Mouse (Mus musculus): Measurements from ENCODE around the gene Sap30bp. TPM values are rescaled to one million over a fixed set of nuclear protein-coding genes. Genes with fewer than 3 reads are reported as not detected.

Sap30bp gene
- polyA plus RNA-seq, 1 experiment: 51.1 TPM

GRCm38 (mm10) chr11:115954712-115955111, 21.6 kb downstream of the Sap30bp start:
- Histone ChIP-seq H3K4me3 (ENCODE audit: low read depth, low read length) (no peak overlapping the region), H3K27ac (ENCODE audit: insufficient read depth, low read length) (no peak overlapping the region), H3K4me1 (ENCODE audit: control insufficient read depth, insufficient read depth, low read length) (no peaks in the 10 kb centered on the region), H3K27me3 (ENCODE audit: control insufficient read depth, insufficient read depth, low read length, poor library complexity, severe bottlenecking) (no peaks in the 10 kb centered on the region), H3K9ac (ENCODE audit: low read depth, poor library complexity, severe bottlenecking) (no peak overlapping the region), H3K9me3 (replicated peaks; ENCODE audit: control insufficient read depth, insufficient read depth, low read length, poor library complexity, severe bottlenecking) (no peaks in the 10 kb centered on the region), H3K36me3 (ENCODE audit: control insufficient read depth, insufficient read depth, low read length, poor library complexity, severe bottlenecking) (peaks cover 27% of the 10 kb centered on the region)
- TF ChIP-seq POLR2A (IDR thresholded peaks at IDR 0.05; ENCODE audit: insufficient read depth, low read length): no peak
- TF ChIP-seq EP300 (IDR thresholded peaks at IDR 0.05; ENCODE audit: insufficient read depth, low read depth, low read length): no peak
- TF ChIP-seq CTCF (IDR thresholded peaks at IDR 0.05; ENCODE audit: low read depth, low read length): no peak

- Histone ChIP-seq H3K27me3 (ENCODE audit: control insufficient read depth, insufficient read depth, low read length, poor library complexity, severe bottlenecking) (no peaks in the 10 kb centered on the region), H3K4me1 (ENCODE audit: control insufficient read depth, insufficient read depth, low read length) (no peaks in the 10 kb centered on the region), H3K4me3 (ENCODE audit: low read depth, low read length) (no peak overlapping the region), H3K27ac (ENCODE audit: insufficient read depth, low read length) (no peak overlapping the region; the same call in 1 of the 2 replicates), H3K36me3 (ENCODE audit: control insufficient read depth, insufficient read depth, low read length, poor library complexity, severe bottlenecking) (peaks cover 24% of the 10 kb centered on the region), H3K9ac (ENCODE audit: low read depth, poor library complexity, severe bottlenecking) (no peak overlapping the region), H3K9me3 (replicated peaks; ENCODE audit: control insufficient read depth, insufficient read depth, low read length, poor library complexity, severe bottlenecking) (no peaks in the 10 kb centered on the region)
- TF ChIP-seq CTCF (IDR thresholded peaks at IDR 0.05; ENCODE audit: low read depth, low read length) (no peak), EP300 (IDR thresholded peaks at IDR 0.05; ENCODE audit: insufficient read depth, low read depth, low read length) (no peak), POLR2A (IDR thresholded peaks at IDR 0.05; ENCODE audit: insufficient read depth, low read length) (no peak)
Measured at GRCm38 (mm10) chr11:115955195-115955858, 22.2 kb downstream of the Sap30bp start.

GRCm38 (mm10) chr11:115956453-115956852, 23.4 kb downstream of the Sap30bp start:
- H3K4me1 ChIP-seq (ENCODE audit: control insufficient read depth, insufficient read depth, low read length): no peaks in the 10 kb centered on the region
- TF ChIP-seq POLR2A (IDR thresholded peaks at IDR 0.05; ENCODE audit: insufficient read depth, low read length): no peak
- TF ChIP-seq CTCF (IDR thresholded peaks at IDR 0.05; ENCODE audit: low read depth, low read length): no peak
- 0 out of 2 replicates have a peak, but pooled peaks have one; percentile 38 for TF ChIP-seq EP300 (IDR thresholded peaks at IDR 0.05; ENCODE audit: insufficient read depth, low read depth, low read length)
- H3K27ac ChIP-seq (ENCODE audit: insufficient read depth, low read length): peak overlapping the region; percentile 53; the same call in 1 of the 2 replicates
- no peaks in the 10 kb centered on the region for H3K27me3 ChIP-seq (ENCODE audit: control insufficient read depth, insufficient read depth, low read length, poor library complexity, severe bottlenecking)
- peaks cover 30% of the 10 kb centered on the region for H3K36me3 ChIP-seq (ENCODE audit: control insufficient read depth, insufficient read depth, low read length, poor library complexity, severe bottlenecking)
- no peak overlapping the region for H3K4me3 ChIP-seq (ENCODE audit: low read depth, low read length)
- H3K9ac ChIP-seq (ENCODE audit: low read depth, poor library complexity, severe bottlenecking): no peak overlapping the region
- no peaks in the 10 kb centered on the region for H3K9me3 ChIP-seq (replicated peaks; ENCODE audit: control insufficient read depth, insufficient read depth, low read length, poor library complexity, severe bottlenecking)

- Histone ChIP-seq H3K4me1 (ENCODE audit: control insufficient read depth, insufficient read depth, low read length) (no peaks in the 10 kb centered on the region), H3K36me3 (ENCODE audit: control insufficient read depth, insufficient read depth, low read length, poor library complexity, severe bottlenecking) (peaks cover 30% of the 10 kb centered on the region), H3K4me3 (ENCODE audit: low read depth, low read length) (no peak overlapping the region), H3K9ac (ENCODE audit: low read depth, poor library complexity, severe bottlenecking) (no peak overlapping the region), H3K9me3 (replicated peaks; ENCODE audit: control insufficient read depth, insufficient read depth, low read length, poor library complexity, severe bottlenecking) (no peaks in the 10 kb centered on the region), H3K27ac (ENCODE audit: insufficient read depth, low read length) (peak overlapping the region; percentile 53), H3K27me3 (ENCODE audit: control insufficient read depth, insufficient read depth, low read length, poor library complexity, severe bottlenecking) (no peaks in the 10 kb centered on the region)
- TF ChIP-seq EP300 (IDR thresholded peaks at IDR 0.05; ENCODE audit: insufficient read depth, low read depth, low read length): no peak
- TF ChIP-seq CTCF (IDR thresholded peaks at IDR 0.05; ENCODE audit: low read depth, low read length): no peak
- no peak for TF ChIP-seq POLR2A (IDR thresholded peaks at IDR 0.05; ENCODE audit: insufficient read depth, low read length)
Measured at GRCm38 (mm10) chr11:115957971-115958370, 24.9 kb downstream of the Sap30bp start.

- no peak for TF ChIP-seq CTCF (IDR thresholded peaks at IDR 0.05; ENCODE audit: low read depth, low read length)
- TF ChIP-seq EP300 (IDR thresholded peaks at IDR 0.05; ENCODE audit: insufficient read depth, low read depth, low read length): no peak
- no peak for TF ChIP-seq POLR2A (IDR thresholded peaks at IDR 0.05; ENCODE audit: insufficient read depth, low read length)
Measured at GRCm38 (mm10) chr11:115959018-115959417, 25.9 kb downstream of the Sap30bp start.

GRCm38 (mm10) chr11:115962651-115963412, 29.8 kb downstream of the Sap30bp start:
- Histone ChIP-seq H3K4me1 (ENCODE audit: control insufficient read depth, insufficient read depth, low read length) (no peaks in the 10 kb centered on the region), H3K9me3 (replicated peaks; ENCODE audit: control insufficient read depth, insufficient read depth, low read length, poor library complexity, severe bottlenecking) (no peaks in the 10 kb centered on the region), H3K4me3 (ENCODE audit: low read depth, low read length) (no peak overlapping the region), H3K27ac (ENCODE audit: insufficient read depth, low read length) (no peak overlapping the region), H3K27me3 (ENCODE audit: control insufficient read depth, insufficient read depth, low read length, poor library complexity, severe bottlenecking) (no peaks in the 10 kb centered on the region), H3K9ac (ENCODE audit: low read depth, poor library complexity, severe bottlenecking) (no peak overlapping the region), H3K36me3 (ENCODE audit: control insufficient read depth, insufficient read depth, low read length, poor library complexity, severe bottlenecking) (peaks cover 38% of the 10 kb centered on the region)
- no peak for TF ChIP-seq EP300 (IDR thresholded peaks at IDR 0.05; ENCODE audit: insufficient read depth, low read depth, low read length)
- no peak for TF ChIP-seq POLR2A (IDR thresholded peaks at IDR 0.05; ENCODE audit: insufficient read depth, low read length)
- no peak for TF ChIP-seq CTCF (IDR thresholded peaks at IDR 0.05; ENCODE audit: low read depth, low read length)

More at GRCm38 (mm10) chr11:115959018-115959417, 25.9 kb downstream of the Sap30bp start:
- H3K9me3 ChIP-seq (replicated peaks; ENCODE audit: control insufficient read depth, insufficient read depth, low read length, poor library complexity, severe bottlenecking): no peaks in the 10 kb centered on the region
- no peak overlapping the region for H3K4me3 ChIP-seq (ENCODE audit: low read depth, low read length)
- peaks cover 34% of the 10 kb centered on the region for H3K36me3 ChIP-seq (ENCODE audit: control insufficient read depth, insufficient read depth, low read length, poor library complexity, severe bottlenecking)
- H3K4me1 ChIP-seq (ENCODE audit: control insufficient read depth, insufficient read depth, low read length): no peaks in the 10 kb centered on the region
- no peaks in the 10 kb centered on the region for H3K27me3 ChIP-seq (ENCODE audit: control insufficient read depth, insufficient read depth, low read length, poor library complexity, severe bottlenecking)
- no peak overlapping the region for H3K9ac ChIP-seq (ENCODE audit: low read depth, poor library complexity, severe bottlenecking)
- H3K27ac ChIP-seq (ENCODE audit: insufficient read depth, low read length): peak overlapping the region; percentile 23; the same call in 1 of the 2 replicates
